Mouse (Mus musculus) kidney, postnatal 0 days (tissue): ENCODE measurements around the gene Dnajc22. TPM values are rescaled to one million over a fixed set of nuclear protein-coding genes. Genes with fewer than 3 reads are reported as not detected.

Source experiments
- ATAC-seq: fragments of 200-750 bp; cut with Nextera tagmentation; replicated peaks from 2 replicates; pipeline ENCODE4 v1.8.0; 2017; ENCODE audit warnings: low read depth, moderate number of reproducible peaks, moderate TSS enrichment, moderate library complexity; ENCODE audit not compliant: low FRiP score
- DNase-seq: peaks from one replicate; pipeline ENCODE4 v3.0.0-alpha.2; 2016; ENCODE audit warnings: low spot score
- H3K27ac ChIP-seq: fragments of 300-500 bp; sonication (generic); 2 replicates; pipeline ENCODE4 v1.5.1; 2014; ENCODE audit warnings: mild to moderate bottlenecking
- H3K27me3 ChIP-seq: fragments of 300-500 bp; sonication (generic); 2 replicates; pipeline ENCODE4 v1.6.1; 2014; ENCODE audit warnings: low read length, mixed read lengths; ENCODE audit not compliant: insufficient read depth
- H3K36me3 ChIP-seq: fragments of 300-500 bp; sonication (generic); 2 replicates; pipeline ENCODE4 v1.6.1; 2014; ENCODE audit warnings: low read length, mixed read lengths; ENCODE audit not compliant: insufficient read depth
- H3K4me1 ChIP-seq: fragments of 300-500 bp; sonication (generic); replicated peaks from 2 replicates; pipeline ENCODE4 v1.6.1; 2014; ENCODE audit warnings: antibody characterized with exemption, low read length, mixed read lengths; ENCODE audit not compliant: insufficient read depth
- H3K4me2 ChIP-seq: fragments of 300-500 bp; sonication (generic); 2 replicates; pipeline ENCODE4 v1.6.1; 2014; ENCODE audit warnings: mild to moderate bottlenecking, low read length, moderate library complexity, mixed read lengths
- H3K4me3 ChIP-seq: fragments of 300-500 bp; sonication (generic); replicated peaks from 2 replicates; pipeline ENCODE4 v1.5.1; 2014; ENCODE audit warnings: low read depth, low read length
- H3K9ac ChIP-seq: fragments of 300-500 bp; sonication (generic); 2 replicates; pipeline ENCODE4 v1.6.1; 2014; ENCODE audit warnings: low read depth, low read length
- H3K9me3 ChIP-seq: fragments of 300-500 bp; sonication (generic); replicated peaks from 2 replicates; pipeline ENCODE4 v1.6.1; 2016; ENCODE audit warnings: low read length, inconsistent platforms, mixed read lengths
- CTCF ChIP-seq: IDR thresholded peaks from 2 replicates; pipeline ENCODE4 v1.5.1; 2016; ENCODE audit warnings: antibody characterized with exemption, low read depth, mild to moderate bottlenecking, moderate library complexity
- WGBS: fragments of 180-500 bp; shearing (Covaris S2); extraction: QIAGEN DNeasy Blood & Tissue Kit; methylation state at CpG from one replicate; pipeline ENCODE4 v1.1.7; 2014; 5-methylcytosine and 5-hydroxymethylcytosine counted together
- polyA plus RNA-seq: library from polyadenylated mRNA; unstranded; fragments of >200 nt; fragmentation: Nextera tagmentation; extraction: Ambion mirVana; gene quantifications from 2 replicates; pipeline ENCODE4 v1.2.1, GENCODE M21; 2015

The Dnajc22 gene
- polyA plus RNA-seq, 1 experiment from 2014 or later = 8.8 TPM

GRCm38 (mm10) chr15:99093291-99094258 lies 605 bp downstream of the Dnajc22 start:
- H3K36me3 ChIP-seq = no peaks in the 10 kb centered on the region
- ATAC-seq (0 out of 2 replicates have a peak, but pooled peaks have one; percentile 16), DNase-seq (peak; percentile 86)
- H3K4me3 ChIP-seq = peak overlapping the region; percentile 42
- peaks cover 41% of the 10 kb centered on the region for H3K4me1 ChIP-seq
- no peaks in the 10 kb centered on the region for H3K9me3 ChIP-seq
- peak; percentile 57 for TF ChIP-seq CTCF
- H3K4me2 ChIP-seq = peak overlapping the region; percentile 90
- H3K9ac ChIP-seq = peak overlapping the region; percentile 49; the same call in 1 of the 2 replicates
- no peak overlapping the region; the same call in 1 of the 2 replicates for H3K27ac ChIP-seq
- H3K27me3 ChIP-seq = peaks cover 20% of the 10 kb centered on the region
- WGBS = 2% methylated on average over 56 of the region's 56 CpGs

GRCm38 (mm10) chr15:99094631-99095270 lies 1.8 kb downstream of the Dnajc22 start:
- H3K4me3 ChIP-seq = no peak overlapping the region
- peak; percentile 76 for DNase-seq
- 2% methylated on average over 27 of the region's 27 CpGs for WGBS
- H3K27ac ChIP-seq = no peak overlapping the region
- H3K4me2 ChIP-seq = peak overlapping the region; percentile 38
- peaks cover 45% of the 10 kb centered on the region for H3K4me1 ChIP-seq
- TF ChIP-seq CTCF = no peak
- no peaks in the 10 kb centered on the region for H3K36me3 ChIP-seq
- H3K9me3 ChIP-seq = no peaks in the 10 kb centered on the region
- peaks cover 20% of the 10 kb centered on the region for H3K27me3 ChIP-seq
- H3K9ac ChIP-seq = no peak overlapping the region
- ATAC-seq = peak; percentile 5; the same call in 1 of the 2 replicates

- Histone ChIP-seq H3K9me3 (no peaks in the 10 kb centered on the region), H3K9ac (no peak overlapping the region), H3K4me1 (peaks cover 45% of the 10 kb centered on the region), H3K27ac (no peak overlapping the region), H3K4me2 (peak overlapping the region; percentile 38; the same call in 1 of the 2 replicates), H3K27me3 (peaks cover 20% of the 10 kb centered on the region), H3K36me3 (no peaks in the 10 kb centered on the region), H3K4me3 (no peak overlapping the region)
- no peak for TF ChIP-seq CTCF
- ATAC-seq (no peak), DNase-seq (peak; percentile 73)
- 15% methylated on average over 6 of the region's 6 CpGs for WGBS
Measured at GRCm38 (mm10) chr15:99095356-99095755, 2.4 kb downstream of the Dnajc22 start.

GRCm38 (mm10) chr15:99096061-99096793 lies 3.3 kb downstream of the Dnajc22 start:
- Histone ChIP-seq H3K4me2 (peak overlapping the region; percentile 80), H3K9ac (peak overlapping the region; percentile 14; the same call in 1 of the 2 replicates), H3K4me1 (peaks cover 45% of the 10 kb centered on the region), H3K36me3 (no peaks in the 10 kb centered on the region), H3K27ac (0 out of 2 replicates have a peak overlapping the region, but pooled peaks have one; percentile 48), H3K4me3 (peak overlapping the region; percentile 38), H3K27me3 (peaks cover 20% of the 10 kb centered on the region), H3K9me3 (no peaks in the 10 kb centered on the region)
- ATAC-seq (no peak), DNase-seq (no peak)
- 8% methylated on average over 24 of the region's 24 CpGs for WGBS
- no peak for TF ChIP-seq CTCF

GRCm38 (mm10) chr15:99096831-99097500 lies 4.0 kb downstream of the Dnajc22 start:
- Histone ChIP-seq H3K9ac (peak overlapping the region; percentile 18), H3K27ac (peak overlapping the region; percentile 48; the same call in 1 of the 2 replicates), H3K4me2 (peak overlapping the region; percentile 80), H3K27me3 (peaks cover 20% of the 10 kb centered on the region), H3K9me3 (no peaks in the 10 kb centered on the region), H3K4me1 (peaks cover 45% of the 10 kb centered on the region), H3K4me3 (peak overlapping the region; percentile 38), H3K36me3 (no peaks in the 10 kb centered on the region)
- WGBS = under 1% methylated on average over 54 of the region's 58 CpGs
- TF ChIP-seq CTCF = no peak
- ATAC-seq = peak; percentile 40
- peak; percentile 80 for DNase-seq
